Mouse (Mus musculus) heart, postnatal 10 days (tissue): ENCODE results near the gene Grk2. TPM values are rescaled to one million over a fixed set of nuclear protein-coding genes. Genes with fewer than 3 reads are reported as not detected.
A peak's percentile ranks its signal among the peaks of the same experiment; 100 is the strongest.
"Not testable (repeated sequence)": the region's sequence is repeated elsewhere in the genome, so short reads cannot be mapped to it uniquely, and the experiment has no call there.

Experiments
- DNase-seq, 2 experiments: peaks; one replicate each; pipeline ENCODE4 v3.0.0; 2021
- intact Hi-C: fragments of 180-260 bp; cut with DNase I; formaldehyde crosslinking; loops from one replicate; pipeline ENCODE4 v1.15.1; 2025
- total RNA-seq, 2 experiments: library from RNA; stranded (reverse); gene quantifications; 2 replicates each; pipeline ENCODE4 v1.2.3; 2021

Grk2 gene
- total RNA-seq, 2 experiments from 2014 or later = 51.4 to 57.2 TPM

DNA sequence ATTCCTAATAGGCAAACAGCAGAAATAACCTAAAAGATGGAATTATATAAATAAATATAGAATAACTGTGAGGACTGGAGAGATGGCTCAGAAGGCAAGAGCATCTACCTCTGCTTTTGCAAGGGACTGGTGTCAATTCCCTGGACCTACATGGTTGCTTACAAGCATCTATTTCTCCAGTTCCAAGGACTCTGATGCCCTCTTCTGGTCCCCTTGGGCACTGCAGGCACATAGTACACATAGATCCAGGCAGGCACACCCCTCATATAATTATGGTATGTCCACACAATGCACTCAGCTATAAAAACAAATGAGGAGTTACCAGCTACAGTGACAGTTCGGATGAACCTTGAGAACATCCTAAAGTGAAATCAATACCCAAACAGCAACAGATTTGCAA, 26.5 kb downstream of the Grk2 start:
- intact Hi-C loops = no loop called here

DNA sequence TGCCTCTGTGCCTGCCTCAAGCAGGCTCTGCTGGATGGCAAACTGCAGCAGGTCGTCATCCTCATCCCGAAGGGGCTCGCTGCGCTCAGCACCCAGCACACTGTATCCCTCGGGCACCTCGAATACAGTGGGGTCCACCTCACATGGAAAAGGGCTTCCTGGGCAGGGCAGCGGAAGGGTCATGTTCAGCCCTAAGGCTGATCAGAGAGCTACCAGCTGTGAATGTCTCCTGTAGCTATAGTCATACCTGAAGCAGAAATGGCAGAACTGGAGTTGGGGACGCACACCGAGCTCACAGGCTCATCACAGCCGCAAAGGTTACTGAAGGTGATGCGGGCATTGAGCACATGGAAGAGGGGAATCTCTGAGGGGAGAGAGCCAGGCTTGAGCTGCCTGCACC, 35.0 kb downstream of the Grk2 start:
- DNase-seq = no peak
- intact Hi-C loops = no loop called here

More for the DNA sequence above, 26.5 kb downstream of the Grk2 start:
- no peak for DNase-seq

DNA sequence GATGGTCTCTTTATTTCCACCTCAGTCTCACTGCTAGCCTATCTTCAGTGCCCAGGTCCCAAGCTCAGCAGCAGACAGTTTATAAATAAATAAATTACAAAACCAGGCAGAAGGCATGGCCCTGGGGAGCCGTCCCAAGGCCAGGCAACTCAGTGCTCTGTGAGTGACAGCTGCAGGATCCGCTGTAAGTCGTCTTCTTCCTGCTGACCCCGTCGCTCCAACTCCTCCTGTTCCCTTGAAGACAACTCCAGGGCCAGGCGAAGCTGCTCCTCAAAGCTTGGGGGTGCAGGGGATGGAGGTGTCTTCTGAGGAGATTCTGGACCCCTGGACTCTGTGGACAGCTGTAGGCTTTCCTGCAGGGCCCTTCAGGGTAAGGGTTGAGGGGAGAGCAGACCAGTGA, 35.8 kb downstream of the Grk2 start:
- intact Hi-C loops = no loop called here

DNA sequence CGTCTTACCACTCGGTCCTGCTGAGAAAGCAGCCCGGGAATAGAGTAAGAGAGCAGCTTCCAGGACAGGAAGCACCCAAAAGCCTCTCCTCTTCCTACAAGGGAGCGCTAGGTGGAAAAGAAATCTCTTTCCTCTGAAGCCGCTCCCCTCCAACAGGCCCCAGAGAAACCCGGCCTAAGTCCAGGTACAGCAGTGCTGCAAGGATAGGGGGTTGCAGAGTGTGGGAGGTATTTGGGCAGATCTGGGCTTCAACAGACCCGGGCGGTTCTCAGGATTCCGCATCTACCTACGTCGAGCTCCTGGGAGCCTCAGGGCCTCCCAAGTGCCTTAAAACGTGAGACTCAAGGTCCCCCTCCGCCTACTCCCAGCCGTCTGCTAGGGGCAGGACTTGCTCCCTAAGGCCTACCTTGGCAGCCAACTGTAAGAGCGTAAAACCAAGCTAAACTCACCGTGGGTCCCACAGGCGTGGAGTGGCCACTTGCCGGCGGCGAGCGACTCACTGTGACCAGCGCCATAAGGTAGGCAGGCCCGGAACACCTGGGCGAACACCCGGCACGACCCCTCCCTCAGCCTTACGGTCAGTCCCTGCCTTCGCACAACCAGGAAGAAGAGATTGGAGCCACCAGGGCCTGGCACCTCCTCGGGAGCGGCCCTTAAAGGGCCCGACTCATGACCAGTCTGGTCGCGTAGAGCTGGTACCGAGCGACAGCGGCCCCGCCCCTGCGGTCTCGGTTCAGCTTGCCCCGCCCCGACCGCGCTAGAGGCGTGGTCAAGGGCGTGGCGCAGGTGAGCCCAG, 37.3 kb downstream of the Grk2 start, which contains the start of gene Ssh3:
Gene Ssh3 (minus strand): TSS at position 615 of the 796 bp plus-strand sequence.
- DNase-seq = peak; percentile 58 to 64
- intact Hi-C loops = no loop called here

More for the DNA sequence above, 35.8 kb downstream of the Grk2 start:
- no peak for DNase-seq

DNA sequence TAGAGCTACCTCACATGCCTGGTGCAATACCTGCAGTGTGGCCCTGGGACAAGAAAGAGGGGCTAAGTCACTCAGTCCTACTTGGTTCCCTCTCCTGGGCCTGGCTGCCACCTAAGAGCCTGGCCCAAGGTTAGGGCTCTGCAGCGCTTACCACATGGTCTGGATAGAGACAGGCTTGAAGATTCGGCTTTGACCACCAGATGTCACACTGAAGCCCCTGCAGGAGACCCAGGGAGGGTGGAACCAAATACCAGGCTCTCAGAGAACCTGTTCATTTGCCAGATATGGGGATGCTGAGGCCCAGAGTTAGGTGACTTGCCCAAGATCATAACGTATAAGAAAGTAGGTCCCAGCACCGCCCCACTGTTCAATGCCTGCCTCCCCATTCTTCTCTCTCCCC, 40.1 kb downstream of the Grk2 start:
- intact Hi-C loops = no loop called here
- DNase-seq = no peak

DNA sequence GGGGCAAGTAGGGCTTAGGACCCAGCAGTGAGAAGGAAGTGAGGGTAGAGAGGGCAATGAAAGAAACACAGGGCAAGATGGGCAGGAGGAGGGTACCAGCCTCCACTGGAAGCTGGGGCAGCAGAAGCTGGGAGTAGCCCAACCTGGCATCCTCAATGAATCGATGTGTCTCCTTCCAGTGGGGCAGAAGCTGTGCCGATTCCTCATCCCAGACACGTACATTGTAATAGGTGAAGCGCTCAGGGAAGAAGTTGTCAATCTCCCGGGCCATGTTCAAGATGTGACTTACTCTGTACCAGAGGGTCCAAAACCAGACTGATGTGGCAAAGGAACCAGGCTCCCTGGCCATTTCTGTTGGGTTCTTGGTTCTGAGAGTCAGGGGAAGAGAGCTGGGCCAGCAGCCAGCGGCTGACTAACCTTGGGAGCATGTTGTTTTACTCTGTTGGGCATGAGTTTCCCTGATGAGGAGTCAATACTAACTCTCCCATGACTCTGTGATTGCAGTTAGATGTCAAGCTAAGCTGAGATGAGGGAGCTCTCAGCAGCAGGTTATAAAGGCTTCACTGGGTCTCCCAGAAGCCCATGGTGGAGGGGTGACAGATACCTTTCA, 41.7 kb downstream of the Grk2 start:
- DNase-seq = no peak
- intact Hi-C loops = no loop called here

DNA sequence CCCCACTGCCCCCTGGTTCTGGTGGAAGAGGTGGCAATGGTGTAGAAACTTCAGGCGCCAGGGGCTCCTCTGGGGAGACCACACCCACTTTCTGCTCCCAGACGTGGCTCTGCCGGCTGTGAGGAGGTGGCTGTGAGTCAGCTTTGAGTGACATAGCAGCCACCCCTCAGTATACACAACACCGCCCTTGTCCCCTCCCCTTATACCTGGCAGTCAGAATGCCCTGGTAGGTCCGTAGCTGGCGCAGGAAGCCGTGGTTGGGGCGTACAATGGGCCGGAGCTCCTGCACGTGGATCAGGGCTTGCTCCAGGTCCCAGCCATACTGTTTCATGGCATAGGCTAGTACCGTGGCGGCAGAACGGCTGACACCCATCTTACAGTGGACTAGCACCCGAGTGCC, 42.3 kb downstream of the Grk2 start:
- no peak for DNase-seq
- intact Hi-C loops = no loop called here

DNA sequence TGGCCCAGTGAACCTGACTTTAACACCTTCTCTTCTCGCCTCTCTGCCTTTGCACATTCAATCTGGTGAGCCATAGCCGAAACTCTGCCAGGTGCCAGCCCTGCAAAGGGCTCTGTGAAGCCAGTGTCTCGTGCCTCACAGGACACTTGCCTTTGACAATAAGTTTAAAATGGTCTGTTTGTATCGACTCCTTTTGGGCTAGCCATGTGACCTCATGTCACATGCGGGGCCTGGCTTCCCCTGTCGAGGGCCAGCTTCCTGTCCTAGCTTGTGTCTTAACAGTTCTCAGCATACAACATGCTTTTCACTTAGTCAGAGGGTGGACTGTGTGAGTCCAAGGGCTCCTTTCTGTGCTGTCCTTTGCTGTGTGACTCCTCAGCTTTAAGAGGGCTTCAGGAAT, 43.3 kb downstream of the Grk2 start:
- DNase-seq = no peak
- intact Hi-C loops = no loop called here

DNA sequence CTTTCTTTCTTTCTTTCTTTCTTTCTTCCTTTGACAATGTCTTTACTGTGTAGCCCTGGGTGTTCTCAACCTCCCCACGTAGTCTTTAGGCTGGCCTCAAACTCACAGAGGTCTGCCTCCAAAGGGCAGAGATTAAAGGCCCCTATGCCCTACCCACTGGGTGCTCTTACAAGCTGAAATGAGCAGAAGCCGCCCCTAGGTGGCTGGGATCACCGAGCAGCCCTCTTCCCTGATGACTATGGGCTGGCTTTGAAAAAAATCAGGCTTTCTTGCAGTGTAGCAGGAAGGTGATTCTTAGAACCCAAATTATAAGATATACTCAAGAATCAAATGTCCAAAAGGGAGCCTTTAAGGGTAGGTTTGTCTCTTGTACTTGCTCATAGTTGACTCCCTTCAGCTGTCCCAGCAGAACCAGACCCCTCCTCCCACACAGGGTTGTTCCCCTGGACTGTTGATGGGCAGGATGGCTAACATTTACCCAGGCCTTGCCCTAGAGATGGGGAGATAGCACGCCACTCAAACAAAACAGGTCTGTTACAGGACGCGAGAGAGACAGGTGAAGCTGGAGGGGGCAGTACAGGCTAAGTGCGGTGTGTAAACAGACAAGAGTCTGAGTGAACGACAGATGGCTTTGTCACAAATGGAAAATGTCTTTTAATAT, 44.9 kb downstream of the Grk2 start:
- intact Hi-C loops = no loop called here
- DNase-seq = no peak

DNA sequence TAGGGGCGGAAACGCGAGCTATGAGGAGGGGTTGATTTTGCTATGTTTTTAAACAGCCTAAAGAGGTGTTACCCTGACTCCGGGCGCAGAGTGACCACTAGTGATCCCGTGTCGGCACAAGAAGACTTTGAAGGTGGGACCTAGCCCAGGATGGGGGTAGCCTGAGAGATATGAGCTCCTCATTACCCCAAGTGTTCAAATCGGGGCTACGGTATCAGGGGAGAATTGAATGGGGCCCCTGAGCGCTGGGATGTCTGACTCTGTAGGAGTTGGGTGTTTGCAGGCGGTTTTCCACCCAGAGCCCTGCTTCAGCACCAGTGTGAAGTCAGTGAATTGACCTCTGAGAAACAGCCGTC, 48.1 kb downstream of the Grk2 start:
- intact Hi-C loops = loop anchor here (1.0 to 5.0 kb wide), 4 partner anchors 48 to 184 kb away; partner anchors contain the start of gene Grk2
- no peak for DNase-seq

DNA sequence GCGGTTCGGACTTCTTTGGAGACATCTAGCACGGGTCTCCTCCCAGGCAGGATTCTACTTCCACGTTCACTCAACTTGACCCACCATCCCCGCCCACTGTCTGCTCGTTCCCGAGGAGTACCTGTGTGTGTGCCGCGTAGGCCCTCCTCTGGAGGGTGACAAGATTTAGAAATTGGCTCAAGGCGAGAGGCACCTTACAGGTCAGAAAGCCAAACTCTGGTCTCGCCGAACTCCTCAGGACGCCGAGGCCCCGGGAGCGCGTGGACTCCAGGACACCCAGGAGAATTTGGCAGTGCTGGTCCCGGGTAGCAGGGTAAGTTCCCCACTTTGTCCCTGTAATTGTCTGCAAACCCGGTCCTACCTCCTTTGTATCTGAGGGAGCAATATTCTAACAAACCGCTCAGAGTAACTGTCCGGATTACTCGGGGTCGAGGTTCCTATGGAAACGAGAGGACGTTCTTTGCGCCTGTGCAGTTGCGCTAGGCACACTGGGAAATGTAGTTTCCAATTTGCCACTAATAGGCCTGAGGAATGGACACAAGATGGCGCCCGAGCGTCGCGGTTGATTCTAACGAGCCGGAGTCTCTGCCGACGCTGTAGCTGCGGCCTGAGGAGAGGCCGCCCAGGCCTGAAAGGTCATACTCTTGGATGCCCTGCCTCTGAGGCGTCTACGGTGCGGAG, 48.7 kb downstream of the Grk2 start:
- peak; percentile 95 to 97 for DNase-seq
- intact Hi-C loops = loop anchor here (1.0 to 5.0 kb wide), 4 partner anchors 49 to 185 kb away; partner anchors contain the start of gene Grk2

DNA sequence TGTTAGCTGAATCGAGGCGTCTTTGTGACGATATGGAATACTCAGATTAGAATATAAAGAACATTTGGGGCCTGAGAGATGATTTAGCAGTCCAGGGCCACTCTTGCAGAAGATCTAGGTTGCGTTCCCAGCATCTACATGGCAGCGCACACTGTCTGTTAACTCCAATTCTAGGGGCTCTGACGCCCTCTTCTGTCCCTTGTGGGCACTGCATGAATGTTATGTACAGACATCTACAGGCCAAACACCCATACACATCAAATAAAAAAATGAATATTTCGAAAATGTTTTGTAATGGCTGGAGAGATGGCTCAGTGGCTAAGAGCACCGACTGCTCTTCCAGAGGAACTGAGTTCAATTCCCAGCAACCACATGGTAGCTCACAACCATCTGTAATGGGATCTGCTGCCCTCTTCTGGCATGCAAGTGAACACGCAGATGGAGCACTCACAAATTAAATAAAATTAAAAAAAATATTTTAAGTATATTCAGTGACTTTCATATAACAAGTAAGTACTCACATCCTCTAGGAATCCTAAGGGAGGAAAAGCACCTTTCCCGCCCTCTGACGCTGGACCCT, 50.3 kb downstream of the Grk2 start:
- no peak for DNase-seq
- intact Hi-C loops = loop anchor here (5.0 kb wide), 2 partner anchors 162 to 187 kb away; no protein-coding TSS in a partner anchor

DNA sequence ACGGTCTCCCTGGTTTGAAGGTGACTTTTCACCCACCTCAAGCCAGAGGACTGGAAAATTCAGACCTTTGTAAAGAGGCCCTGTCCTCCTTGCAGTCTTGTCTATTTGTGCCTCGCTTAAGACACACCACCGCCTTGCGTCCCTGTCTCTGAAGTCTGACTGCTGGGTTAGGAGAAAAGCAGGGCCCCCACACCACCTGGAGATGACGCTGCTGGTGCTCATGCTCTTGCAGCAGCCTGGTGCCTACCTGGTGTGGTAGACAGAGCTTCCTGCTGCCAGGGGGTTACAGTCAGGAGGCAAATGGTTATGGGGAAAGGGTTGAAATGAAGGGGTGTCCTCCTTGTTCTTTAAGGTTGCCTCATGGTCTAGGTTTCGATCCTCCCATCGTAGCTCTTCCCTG, 51.8 kb downstream of the Grk2 start:
- no peak for DNase-seq
- intact Hi-C loops = no loop called here

DNA sequence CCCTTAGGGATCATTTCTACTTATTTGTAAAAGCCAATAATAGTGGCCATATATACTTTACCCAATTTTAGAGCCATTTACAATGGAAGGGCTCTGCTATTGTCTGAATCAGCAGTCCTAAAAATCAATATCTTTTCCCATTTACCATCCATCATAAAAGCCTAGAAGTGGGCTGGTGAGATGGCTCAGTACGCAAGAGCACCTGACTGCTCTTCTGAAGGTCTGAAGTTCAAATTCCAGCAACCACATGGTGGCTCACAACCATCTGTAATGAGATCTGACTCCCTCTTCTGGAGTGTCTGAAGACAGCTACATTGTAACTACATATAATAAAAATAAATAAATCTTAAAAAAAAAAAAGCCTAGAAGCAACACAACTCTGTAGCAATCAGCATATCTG, 57.3 kb downstream of the Grk2 start:
- DNase-seq, intact Hi-C loops: not testable (repeated sequence)

DNA sequence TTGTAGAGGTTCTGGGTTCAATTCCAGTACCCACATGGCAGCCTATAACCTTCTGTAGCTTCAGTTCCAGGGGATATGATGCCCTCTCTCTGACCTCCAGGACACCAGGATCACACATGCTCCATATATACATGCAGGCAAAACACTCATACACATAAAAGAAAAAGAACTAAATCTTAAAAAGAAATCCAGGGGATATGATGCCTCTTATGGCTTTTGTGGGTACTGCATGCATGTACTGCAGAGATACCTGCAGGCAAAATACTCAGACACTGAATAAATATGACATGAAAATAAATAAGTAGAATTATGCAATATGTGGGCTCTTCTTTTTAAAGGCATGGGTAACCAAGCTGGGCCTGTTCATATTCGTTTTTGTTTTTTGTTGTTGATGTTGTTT, 59.0 kb downstream of the Grk2 start:
- no peak for DNase-seq
- intact Hi-C loops = no loop called here

DNA sequence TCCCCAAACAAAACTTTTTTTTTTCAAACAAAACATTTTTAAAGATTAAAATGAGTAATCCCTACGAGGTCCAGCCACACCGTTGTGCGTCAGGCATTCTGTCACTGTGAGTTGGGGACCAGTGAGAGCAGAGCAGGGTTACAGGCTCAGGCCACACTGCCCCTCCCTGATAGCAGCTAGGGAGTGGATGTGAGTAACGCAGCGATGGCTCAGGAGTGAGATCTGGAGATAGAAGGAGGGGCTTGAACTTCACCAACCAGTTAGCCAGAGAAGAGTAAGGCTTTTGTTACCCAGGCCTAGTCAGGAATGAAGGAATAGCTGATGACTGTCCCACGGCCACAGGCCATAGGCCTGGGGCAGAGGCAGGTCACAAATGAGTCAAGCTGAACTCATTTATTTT, 61.2 kb downstream of the Grk2 start:
- intact Hi-C loops = no loop called here

DNA sequence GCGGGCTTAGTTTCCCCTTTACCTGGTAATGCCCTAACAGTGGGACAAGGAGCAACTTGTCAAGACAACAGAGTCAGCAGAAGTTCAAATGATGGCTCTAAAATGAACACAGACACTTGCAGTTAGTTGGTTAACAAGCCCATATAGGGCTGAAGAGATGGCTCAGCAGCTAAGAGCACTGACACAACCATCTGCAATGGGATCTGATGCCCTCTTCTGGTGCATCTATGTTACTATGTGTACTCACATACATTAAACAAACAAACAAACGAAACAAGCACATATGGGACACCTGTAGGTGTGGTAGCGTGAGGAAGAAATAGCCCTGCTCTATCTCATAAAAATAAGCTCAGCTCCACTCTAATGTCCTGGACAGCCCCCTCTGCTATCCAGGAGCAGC, 63.6 kb downstream of the Grk2 start:
- DNase-seq = no peak
- intact Hi-C loops = no loop called here

More for the DNA sequence above, 61.2 kb downstream of the Grk2 start:
- no peak for DNase-seq

DNA sequence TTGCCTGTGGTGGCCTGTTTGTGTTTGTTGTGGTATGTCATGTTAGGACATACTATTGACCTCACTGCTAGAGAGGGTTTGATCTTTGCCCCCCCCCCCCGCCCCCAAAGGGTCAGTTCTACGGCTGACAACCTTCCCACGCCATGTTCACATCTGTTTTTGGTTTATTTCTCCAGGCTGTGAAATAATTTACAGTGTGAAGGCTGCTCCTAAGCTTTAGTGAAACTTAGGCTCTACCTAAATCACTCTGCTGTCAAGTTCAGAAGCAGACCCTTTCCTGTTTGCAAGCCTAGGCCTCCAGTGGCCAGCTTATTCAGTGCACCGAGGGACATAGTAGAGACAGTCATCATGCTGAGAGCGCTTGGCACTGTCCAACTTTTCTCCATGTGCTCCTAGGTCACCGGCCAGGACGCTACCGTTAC, 65.8 kb downstream of the Grk2 start:
- intact Hi-C loops = no loop called here
- no peak for DNase-seq
